Mouse (Mus musculus) hindbrain, embryonic 14.5 days (tissue): ENCODE data around the gene Atp5g2. TPM values are rescaled to one million over a fixed set of nuclear protein-coding genes. Genes with fewer than 3 reads are reported as not detected.
A peak's percentile ranks its signal among the peaks of the same experiment; 100 is the strongest.
"Not testable (repeated sequence)": the region's sequence is repeated elsewhere in the genome, so short reads cannot be mapped to it uniquely, and the experiment has no call there.

Experiments
- ATAC-seq: fragments of 200-750 bp; cut with Nextera tagmentation; 2 replicates; pipeline ENCODE4 v1.8.0; 2017; ENCODE audit warnings: moderate number of reproducible peaks, mild to moderate bottlenecking, moderate TSS enrichment, moderate library complexity; ENCODE audit not compliant: low FRiP score
- DNase-seq: peaks from one replicate; pipeline ENCODE4 v3.0.0-alpha.2; 2015; ENCODE audit warnings: low spot score
- H3K27ac ChIP-seq: fragments of 300-500 bp; sonication (generic); 2 replicates; pipeline ENCODE4 v1.5.1; 2014; ENCODE audit warnings: mild to moderate bottlenecking, moderate library complexity
- H3K27me3 ChIP-seq: fragments of 300-500 bp; sonication (generic); 2 replicates; pipeline ENCODE4 v1.6.1; 2014; ENCODE audit warnings: mild to moderate bottlenecking, low read length, mixed read lengths; ENCODE audit not compliant: control insufficient read depth, insufficient read depth
- H3K36me3 ChIP-seq: fragments of 300-500 bp; sonication (generic); replicated peaks from 2 replicates; pipeline ENCODE4 v1.6.1; 2014; ENCODE audit not compliant: control insufficient read depth, insufficient read depth
- H3K4me1 ChIP-seq: fragments of 300-500 bp; sonication (generic); replicated peaks from 2 replicates; pipeline ENCODE4 v1.6.1; 2014; ENCODE audit warnings: antibody characterized with exemption, low read length, mixed read lengths; ENCODE audit not compliant: control insufficient read depth, insufficient read depth
- H3K4me2 ChIP-seq: fragments of 300-500 bp; sonication (generic); replicated peaks from 2 replicates; pipeline ENCODE4 v1.6.1; 2014; ENCODE audit warnings: mild to moderate bottlenecking, moderate library complexity
- H3K4me3 ChIP-seq: fragments of 300-500 bp; sonication (generic); replicated peaks from 2 replicates; pipeline ENCODE4 v1.5.1; 2014; ENCODE audit warnings: mild to moderate bottlenecking, low read length
- H3K9ac ChIP-seq: fragments of 300-500 bp; sonication (generic); 2 replicates; pipeline ENCODE4 v1.6.1; 2014
- H3K9me3 ChIP-seq: fragments of 300-500 bp; sonication (generic); 2 replicates; pipeline ENCODE4 v1.6.1; 2016; ENCODE audit warnings: low read length; ENCODE audit not compliant: control insufficient read depth
- WGBS: fragments of 180-500 bp; shearing (Covaris S2); extraction: QIAGEN DNeasy Blood & Tissue Kit; methylation state at CpG from one replicate; pipeline ENCODE4 v1.1.7; 2014; 5-methylcytosine and 5-hydroxymethylcytosine counted together
- polyA plus RNA-seq: library from polyadenylated mRNA; unstranded; fragments of >200 nt; fragmentation: Nextera tagmentation; extraction: Ambion mirVana; gene quantifications from 2 replicates; pipeline ENCODE4 v1.2.1, GENCODE M21; 2014

Atp5g2 gene
- polyA plus RNA-seq, 1 experiment from 2014 or later: 63.4 TPM

DNA sequence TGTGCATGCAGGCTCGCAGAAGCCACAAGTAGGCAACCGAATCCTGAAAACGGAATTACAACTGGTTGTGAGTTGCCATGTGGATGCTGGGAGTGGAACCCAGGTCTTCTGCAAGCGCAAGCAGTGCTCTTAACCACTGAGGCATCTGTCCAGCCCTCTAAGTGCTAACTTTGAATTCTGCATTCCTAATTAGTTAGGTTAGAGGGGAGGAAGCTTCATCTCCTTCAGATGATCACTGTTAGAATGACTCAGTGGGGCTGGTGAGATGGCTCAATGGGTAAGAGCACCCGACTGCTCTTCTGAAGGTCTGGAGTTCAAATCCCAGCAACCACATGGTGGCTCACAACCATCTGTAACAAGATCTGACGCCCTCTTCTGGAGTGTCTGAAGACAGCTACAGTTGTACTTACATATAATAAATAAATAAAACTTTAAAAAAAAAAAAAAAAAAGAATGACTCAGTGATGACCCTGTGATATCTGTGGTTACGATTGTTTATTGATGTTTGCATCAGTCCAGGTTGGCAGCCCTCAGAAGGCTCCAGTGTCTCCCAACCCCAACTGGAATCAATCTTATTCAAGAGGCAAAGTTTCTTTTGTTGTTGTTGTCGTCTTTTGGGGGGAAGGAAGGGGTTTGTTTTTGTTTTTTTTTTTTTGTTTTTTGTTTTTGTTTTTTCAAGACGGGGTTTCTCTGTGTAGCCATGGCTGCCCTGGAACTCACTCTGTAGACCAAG is 20.1 kb downstream of the Atp5g2 start:
- H3K4me2 ChIP-seq: not testable (repeated sequence)

DNA sequence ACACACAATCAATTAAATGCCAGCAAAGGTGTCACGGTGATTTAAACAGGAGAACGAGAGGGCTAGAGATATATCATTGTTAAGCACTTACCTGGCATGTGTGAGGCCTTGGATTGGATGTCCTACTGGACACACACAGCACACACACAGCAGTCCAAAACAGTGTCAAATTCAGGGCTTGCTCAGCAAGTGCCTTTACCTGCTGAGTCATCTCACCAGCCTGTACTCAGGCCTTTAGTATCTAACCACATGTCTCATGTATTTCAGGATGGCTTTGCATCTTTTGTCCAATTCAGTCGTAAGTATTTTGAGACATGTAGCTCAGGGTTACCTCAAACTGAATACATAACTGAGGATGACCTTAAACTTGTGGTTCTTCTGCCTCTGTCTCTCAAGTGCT is 21.0 kb downstream of the Atp5g2 start:
- ATAC-seq: no peak
- H3K4me1 ChIP-seq: no peaks in the 10 kb centered on the region; the same call in 1 of the 2 replicates
- no peaks in the 10 kb centered on the region for H3K27me3 ChIP-seq
- 84% methylated on average over 3 of the region's 3 CpGs for WGBS
- H3K27ac ChIP-seq: no peak overlapping the region
- H3K9ac ChIP-seq: no peak overlapping the region
- no peaks in the 10 kb centered on the region for H3K9me3 ChIP-seq
- no peak for DNase-seq
- H3K4me3 ChIP-seq: no peak overlapping the region
- no peak overlapping the region for H3K4me2 ChIP-seq
- H3K36me3 ChIP-seq: no peaks in the 10 kb centered on the region

More for the DNA sequence above, 20.1 kb downstream of the Atp5g2 start:
- H3K4me1 ChIP-seq, H3K27me3 ChIP-seq, H3K4me3 ChIP-seq, ATAC-seq, H3K36me3 ChIP-seq, H3K27ac ChIP-seq, DNase-seq, H3K9ac ChIP-seq, H3K9me3 ChIP-seq: not testable (repeated sequence)
- 90% methylated on average over 8 of the region's 9 CpGs for WGBS

DNA sequence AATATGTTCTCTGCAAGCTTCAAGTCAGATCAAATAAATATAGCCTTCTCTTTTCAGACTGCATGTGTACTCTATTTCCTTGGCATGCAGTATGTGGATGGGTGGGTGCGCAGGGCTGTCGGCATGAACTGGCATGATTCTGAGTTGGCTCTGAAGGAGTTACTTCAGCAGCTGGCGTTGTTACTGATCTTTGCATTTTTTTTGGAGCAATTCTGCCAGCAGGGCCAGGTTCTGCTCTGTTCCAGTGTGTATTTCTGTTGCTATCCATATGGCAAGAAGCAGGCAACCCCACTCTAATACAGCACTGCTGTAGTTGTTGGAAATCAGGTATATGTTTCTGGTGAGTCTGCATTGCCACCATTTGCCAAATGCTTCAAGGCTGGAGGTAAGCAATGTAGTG is 36.3 kb downstream of the Atp5g2 start:
- no peak for ATAC-seq
- Histone ChIP-seq H3K9me3 (no peaks in the 10 kb centered on the region), H3K9ac (no peak overlapping the region), H3K4me1 (no peaks in the 10 kb centered on the region), H3K27me3 (no peaks in the 10 kb centered on the region), H3K36me3 (no peaks in the 10 kb centered on the region), H3K4me2 (no peak overlapping the region), H3K4me3 (no peak overlapping the region), H3K27ac (no peak overlapping the region)
- DNase-seq: no peak
- WGBS: 76% methylated on average over 3 of the region's 3 CpGs

DNA sequence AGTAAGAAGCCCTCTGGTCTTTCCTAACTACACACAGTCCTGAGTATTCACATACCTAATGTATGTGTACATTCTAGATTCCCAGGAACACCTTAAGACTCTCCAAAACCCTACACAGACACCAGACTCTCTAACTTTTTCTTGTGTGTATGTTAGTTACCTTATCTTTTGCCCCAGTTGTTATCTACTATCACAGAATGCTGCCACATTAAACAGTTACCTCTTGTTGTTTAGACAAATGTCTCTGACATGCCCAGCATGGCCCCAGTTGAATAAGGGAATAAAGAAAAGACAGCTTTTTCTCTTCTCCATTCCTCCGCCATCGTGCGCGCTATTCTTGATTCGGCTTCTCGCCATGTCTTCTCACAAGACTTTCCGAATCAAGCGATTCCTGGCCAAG is 37.5 kb downstream of the Atp5g2 start:
- Histone ChIP-seq H3K4me3 (no peak overlapping the region), H3K27ac (no peak overlapping the region), H3K36me3 (no peaks in the 10 kb centered on the region), H3K9me3 (no peaks in the 10 kb centered on the region), H3K9ac (no peak overlapping the region), H3K27me3 (no peaks in the 10 kb centered on the region), H3K4me1 (no peaks in the 10 kb centered on the region), H3K4me2 (no peak overlapping the region)
- DNase-seq (no peak), ATAC-seq (no peak)
- WGBS: 96% methylated on average over 8 of the region's 8 CpGs

DNA sequence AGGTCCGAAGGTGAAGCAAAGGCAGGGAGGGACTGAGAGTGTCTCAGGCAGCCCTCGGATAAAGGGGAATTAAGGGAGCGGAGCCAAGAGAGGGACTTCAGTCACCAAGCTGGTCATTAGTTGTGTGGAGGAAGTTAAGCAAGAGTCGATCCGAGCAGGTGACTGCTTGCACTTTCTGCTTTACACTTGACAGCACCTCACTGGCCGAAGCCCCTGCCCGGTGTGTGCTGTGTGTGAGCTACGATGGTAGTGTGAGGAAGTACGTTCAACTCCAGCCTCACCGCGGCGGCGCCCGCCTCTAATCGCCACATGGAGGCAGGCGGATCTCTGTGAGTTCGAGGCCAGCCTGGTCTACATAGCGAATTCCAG is 46.5 kb downstream of the Atp5g2 start:
- Histone ChIP-seq H3K27me3 (no peaks in the 10 kb centered on the region), H3K9ac (peak overlapping the region; percentile 69), H3K4me1 (peaks cover 10% of the 10 kb centered on the region), H3K4me3 (peak overlapping the region; percentile 60), H3K36me3 (no peaks in the 10 kb centered on the region), H3K27ac (peak overlapping the region; percentile 94; the same call in 1 of the 2 replicates), H3K9me3 (no peaks in the 10 kb centered on the region), H3K4me2 (peak overlapping the region; percentile 83)
- 1% methylated on average over 18 of the region's 18 CpGs for WGBS
- DNase-seq (no peak), ATAC-seq (no peak; the same call in 1 of the 2 replicates)

DNA sequence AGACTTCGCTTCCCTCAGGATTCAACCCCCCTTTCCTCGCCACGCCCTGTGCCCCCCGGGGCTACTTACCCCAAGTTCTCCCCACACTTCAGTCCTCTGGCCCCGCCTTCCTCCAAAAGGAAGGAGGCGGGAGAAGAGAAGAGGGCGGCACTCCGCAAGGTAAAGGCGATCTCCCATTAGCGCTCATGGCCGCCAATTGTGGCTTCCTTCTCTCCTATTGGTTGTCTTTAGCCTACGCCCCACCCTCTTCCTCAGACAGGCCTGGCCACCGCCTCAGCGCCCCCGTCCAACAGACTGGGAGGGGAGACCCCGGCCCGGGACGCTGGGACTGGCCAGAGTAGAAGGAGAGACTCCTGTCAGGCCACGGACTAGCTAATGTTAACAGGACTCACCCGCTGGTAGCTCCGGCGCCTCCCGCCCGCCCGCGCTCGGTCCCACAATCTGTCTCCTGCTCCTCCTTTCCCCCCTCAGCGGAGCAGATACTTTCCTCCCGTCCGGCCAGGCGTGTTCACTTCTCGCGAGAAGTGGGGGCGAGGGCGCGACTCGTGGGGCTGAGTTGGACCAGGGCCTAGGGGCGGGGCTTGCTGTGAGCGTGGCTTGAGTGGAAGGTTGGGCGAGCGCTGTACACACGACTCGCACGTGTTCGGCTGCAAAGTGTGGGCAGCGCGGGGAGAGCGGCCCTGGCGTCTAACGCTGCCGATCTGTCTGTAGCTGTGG is 47.0 kb downstream of the Atp5g2 start, which contains the start of the genes Gm28047 and Atf7:
TSS of gene Gm28047 (minus strand) at position 98 of the 717 bp plus-strand sequence.
TSS of gene Atf7 (minus strand) at position 495 of the 717 bp plus-strand sequence.
- Histone ChIP-seq H3K4me2 (peak within 1 kb of the TSS; percentile 83), H3K4me3 (peak within 1 kb of the TSS; percentile 60), H3K27ac (peak within 1 kb of the TSS; percentile 94), H3K9me3 (no peaks in the 10 kb centered on the region), H3K36me3 (no peaks in the 10 kb centered on the region), H3K9ac (peak within 1 kb of the TSS; percentile 69), H3K4me1 (peaks cover 10% of the 10 kb centered on the region), H3K27me3 (no peaks in the 10 kb centered on the region)
- WGBS: under 1% methylated on average over 49 of the region's 51 CpGs
- ATAC-seq (peak; percentile 99), DNase-seq (peak; percentile 98)

DNA sequence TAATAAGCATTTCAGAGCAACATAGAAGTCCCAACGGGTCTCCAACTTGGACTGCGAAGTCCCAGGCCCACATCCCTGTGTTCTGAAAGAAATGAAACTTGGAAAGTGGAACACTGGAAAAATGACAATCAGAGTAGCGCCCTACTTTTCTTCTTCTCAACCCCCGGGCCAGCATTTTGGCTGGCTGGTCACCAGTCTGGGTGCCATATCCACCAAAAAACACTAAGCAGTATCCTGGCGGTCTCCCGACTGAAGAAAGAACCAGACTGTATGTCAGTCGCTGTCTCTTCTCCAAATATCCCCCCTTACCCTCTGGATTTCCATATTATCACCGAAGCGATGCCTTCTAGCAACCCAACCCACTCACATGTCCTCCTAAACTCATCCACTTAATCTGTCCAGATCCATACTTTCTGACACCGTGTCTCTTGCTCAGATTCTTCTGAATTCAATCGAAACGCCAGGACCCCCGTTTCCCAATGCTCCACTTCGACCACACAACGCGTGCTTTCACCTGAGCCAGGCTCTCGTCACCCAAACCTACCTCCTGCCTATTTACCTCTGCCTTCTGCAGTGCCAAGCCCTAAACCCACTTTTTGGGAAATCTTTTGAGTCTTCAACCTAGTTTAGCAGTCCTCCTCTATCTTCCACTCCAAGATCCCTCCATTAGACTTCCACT is 47.7 kb downstream of the Atp5g2 start:
- peaks cover 10% of the 10 kb centered on the region for H3K4me1 ChIP-seq
- H3K27ac ChIP-seq: no peak overlapping the region
- H3K36me3 ChIP-seq: no peaks in the 10 kb centered on the region
- DNase-seq (no peak), ATAC-seq (no peak)
- H3K4me3 ChIP-seq: peak overlapping the region; percentile 60
- H3K4me2 ChIP-seq: peak overlapping the region; percentile 83
- no peaks in the 10 kb centered on the region for H3K9me3 ChIP-seq
- H3K27me3 ChIP-seq: no peaks in the 10 kb centered on the region
- WGBS: 2% methylated on average over 17 of the region's 17 CpGs
- peak overlapping the region; percentile 69 for H3K9ac ChIP-seq

DNA sequence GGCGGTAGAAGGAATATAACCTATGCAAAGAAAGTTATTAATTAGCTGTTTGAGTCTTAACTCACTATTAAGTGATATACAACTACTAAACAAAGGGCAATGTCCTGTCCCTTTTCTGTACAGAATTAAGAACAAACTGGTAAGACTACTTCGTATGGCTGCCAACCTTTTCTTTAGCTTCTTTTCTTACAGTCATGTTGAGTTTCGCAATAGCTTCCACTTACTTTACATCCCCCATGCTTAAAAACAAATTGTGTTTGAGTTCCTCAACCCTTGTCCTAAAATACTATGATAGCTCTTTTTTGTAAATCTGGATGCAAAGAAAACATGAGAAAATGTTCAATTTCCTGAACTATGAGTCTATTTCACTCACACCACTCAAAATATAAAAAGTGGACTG is 49.0 kb downstream of the Atp5g2 start:
- DNase-seq (no peak), ATAC-seq (no peak)
- peaks cover 10% of the 10 kb centered on the region for H3K4me1 ChIP-seq
- WGBS: 93% methylated on average over 3 of the region's 3 CpGs
- no peak overlapping the region for H3K4me3 ChIP-seq
- H3K9ac ChIP-seq: no peak overlapping the region
- H3K27ac ChIP-seq: no peak overlapping the region
- H3K27me3 ChIP-seq: no peaks in the 10 kb centered on the region
- no peak overlapping the region for H3K4me2 ChIP-seq
- H3K9me3 ChIP-seq: no peaks in the 10 kb centered on the region
- H3K36me3 ChIP-seq: no peaks in the 10 kb centered on the region

DNA sequence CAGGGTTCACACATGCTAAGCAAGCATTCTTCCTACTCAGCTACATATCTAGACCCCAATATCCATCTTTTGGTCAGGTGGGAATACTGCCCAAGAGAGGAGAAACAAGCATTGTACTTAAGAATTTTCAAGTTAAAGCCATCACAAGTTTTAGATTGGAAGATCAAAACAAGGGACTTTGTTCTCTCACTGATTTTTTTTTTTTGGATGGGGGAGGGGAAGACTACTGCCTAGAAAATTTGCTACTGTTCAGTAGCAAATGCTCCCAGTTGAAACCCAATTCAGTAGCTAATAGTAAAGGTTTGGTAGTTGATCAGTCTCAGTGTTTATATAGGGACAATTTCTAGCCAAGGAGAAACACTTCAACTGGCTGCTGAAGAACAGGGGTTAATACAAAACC is 49.6 kb downstream of the Atp5g2 start:
- no peak for DNase-seq
- Histone ChIP-seq H3K36me3 (no peaks in the 10 kb centered on the region), H3K4me3 (no peak overlapping the region), H3K4me1 (peaks cover 10% of the 10 kb centered on the region), H3K9me3 (no peaks in the 10 kb centered on the region), H3K27me3 (no peaks in the 10 kb centered on the region), H3K9ac (no peak overlapping the region), H3K4me2 (no peak overlapping the region), H3K27ac (no peak overlapping the region)
- no peak for ATAC-seq
